Mouse (Mus musculus) liver, adult 2 months (tissue): ENCODE results near the gene Focad. TPM values are rescaled to one million over a fixed set of nuclear protein-coding genes. Genes with fewer than 3 reads are reported as not detected.
A peak's percentile ranks its signal among the peaks of the same experiment; 100 is the strongest.

Experiments used
- DNase-seq: peaks from one replicate; pipeline ENCODE4 v3.0.0-alpha.2; 2011; ENCODE audit warnings: low read depth, low spot score; ENCODE audit errors: extremely low read depth
- H3K27ac ChIP-seq: fragments of 200-500 bp; replicated peaks from 2 replicates; pipeline ENCODE4 v1.5.1; 2012; ENCODE audit warnings: low read depth, mild to moderate bottlenecking, control low read depth, inconsistent platforms, low read length; ENCODE audit not compliant: insufficient read depth
- H3K27me3 ChIP-seq: fragments of 200-500 bp; 2 replicates; pipeline ENCODE4 v1.6.1; 2012; ENCODE audit warnings: mild to moderate bottlenecking, moderate library complexity, low read length, inconsistent platforms; ENCODE audit not compliant: control insufficient read depth, insufficient read depth
- H3K36me3 ChIP-seq: fragments of 200-500 bp; 2 replicates; pipeline ENCODE4 v1.6.1; 2012; ENCODE audit warnings: low read length, inconsistent platforms; ENCODE audit not compliant: control insufficient read depth, insufficient read depth
- H3K4me1 ChIP-seq: fragments of 200-500 bp; 2 replicates; pipeline ENCODE4 v1.6.1; 2011; ENCODE audit warnings: low read length; ENCODE audit not compliant: control insufficient read depth, insufficient read depth
- H3K4me3 ChIP-seq: fragments of 200-500 bp; 2 replicates; pipeline ENCODE4 v1.5.1; 2011; ENCODE audit warnings: low read depth, mild to moderate bottlenecking, control low read depth, low read length, moderate library complexity; ENCODE audit not compliant: insufficient read depth
- H3K79me2 ChIP-seq: fragments of 200-500 bp; 2 replicates; pipeline ENCODE4 v1.6.1; 2012; ENCODE audit warnings: inconsistent platforms, mild to moderate bottlenecking, low read length, moderate library complexity; ENCODE audit not compliant: control insufficient read depth, insufficient read depth
- H3K9ac ChIP-seq: fragments of 200-500 bp; 2 replicates; pipeline ENCODE4 v1.6.1; 2012; ENCODE audit warnings: low read depth, mild to moderate bottlenecking, control low read depth, inconsistent platforms, low read length
- CTCF ChIP-seq: fragments of 200-500 bp; IDR thresholded peaks from 2 replicates; pipeline ENCODE4 v1.5.1; 2011; ENCODE audit warnings: low read depth, low read length, control low read depth
- POLR2A ChIP-seq: fragments of 200-500 bp; IDR thresholded peaks from 2 replicates; pipeline ENCODE4 v1.6.1; 2011; ENCODE audit warnings: low read length, control low read depth; ENCODE audit not compliant: insufficient read depth; ENCODE audit errors: extremely low read depth
- WGBS: fragments of 180-500 bp; shearing (Covaris S2); methylation state at CpG from one replicate; pipeline ENCODE4 v1.1.7; 2018; 5-methylcytosine and 5-hydroxymethylcytosine counted together
- polyA plus RNA-seq: library from polyadenylated mRNA; depleted of rRNA; stranded (reverse); fragments of >200 nt; gene quantifications from 2 replicates; pipeline ENCODE4 v1.2.3, GENCODE M21; 2012
- total RNA-seq: library from RNA; depleted of rRNA; stranded (reverse); fragments of >200 nt; gene quantifications from 2 replicates; pipeline ENCODE4 v1.2.3, GENCODE M21; 2014

The Focad gene
- total and polyA plus RNA-seq, 2 experiments: 6.4 to 11.1 TPM

GRCm38 (mm10) chr4:88436593-88437165, 342.2 kb downstream of the Focad start:
- H3K36me3 ChIP-seq: no peaks in the 10 kb centered on the region
- DNase-seq: no peak

GRCm38 (mm10) chr4:88437166-88437565, 342.7 kb downstream of the Focad start:
- no peak overlapping the region for H3K9ac ChIP-seq
- DNase-seq: no peak
- no peak for TF ChIP-seq POLR2A
- no peak for TF ChIP-seq CTCF
- no peaks in the 10 kb centered on the region for H3K36me3 ChIP-seq
- WGBS: 80% methylated on average over 3 of the region's 3 CpGs
- no peaks in the 10 kb centered on the region; the same call in 1 of the 2 replicates for H3K4me1 ChIP-seq
- no peak overlapping the region for H3K27ac ChIP-seq
- H3K79me2 ChIP-seq: no peaks in the 10 kb centered on the region
- H3K27me3 ChIP-seq: no peaks in the 10 kb centered on the region
- H3K4me3 ChIP-seq: no peak overlapping the region

More at GRCm38 (mm10) chr4:88436593-88437165, 342.2 kb downstream of the Focad start:
- Histone ChIP-seq H3K79me2 (no peaks in the 10 kb centered on the region), H3K4me3 (no peak overlapping the region), H3K9ac (no peak overlapping the region), H3K27ac (no peak overlapping the region), H3K27me3 (no peaks in the 10 kb centered on the region), H3K4me1 (no peaks in the 10 kb centered on the region; the same call in 1 of the 2 replicates)
- WGBS: 82% methylated on average over 6 of the region's 6 CpGs
- TF ChIP-seq POLR2A (no peak), CTCF (no peak)

- H3K36me3 ChIP-seq: no peaks in the 10 kb centered on the region
- H3K27me3 ChIP-seq: no peaks in the 10 kb centered on the region
- peak; percentile 4 for DNase-seq
- H3K27ac ChIP-seq: no peak overlapping the region
- H3K4me1 ChIP-seq: no peaks in the 10 kb centered on the region; the same call in 1 of the 2 replicates
- TF ChIP-seq CTCF (no peak), POLR2A (no peak)
- WGBS: 50% methylated on average over 2 of the region's 2 CpGs
- H3K79me2 ChIP-seq: no peaks in the 10 kb centered on the region
- no peak overlapping the region for H3K4me3 ChIP-seq
- no peak overlapping the region for H3K9ac ChIP-seq
These were observed 343.5 kb downstream of the Focad start for GRCm38 (mm10) chr4:88437917-88438316.

- Histone ChIP-seq H3K79me2 (no peaks in the 10 kb centered on the region), H3K27me3 (no peaks in the 10 kb centered on the region), H3K9ac (peak within 1 kb of the TSS; percentile 60), H3K27ac (no peak within 1 kb of the TSS), H3K4me3 (peak within 1 kb of the TSS; percentile 65), H3K4me1 (no peaks in the 10 kb centered on the region; the same call in 1 of the 2 replicates), H3K36me3 (no peaks in the 10 kb centered on the region)
- DNase-seq: peak; percentile 7
- no peak for TF ChIP-seq POLR2A
- no peak for TF ChIP-seq CTCF
- 10% methylated on average over 14 of the region's 14 CpGs for WGBS
These were observed 344.0 kb downstream of the Focad start, which contains the start of gene Hacd4 for GRCm38 (mm10) chr4:88438326-88438989. TSS of gene Hacd4 (minus strand) at chr4:88438928.

GRCm38 (mm10) chr4:88438990-88439329, 344.5 kb downstream of the Focad start:
- WGBS: 17% methylated on average over 4 of the region's 4 CpGs
- Histone ChIP-seq H3K27me3 (no peaks in the 10 kb centered on the region), H3K27ac (no peak overlapping the region), H3K9ac (no peak overlapping the region), H3K36me3 (no peaks in the 10 kb centered on the region), H3K4me3 (no peak overlapping the region), H3K4me1 (no peaks in the 10 kb centered on the region; the same call in 1 of the 2 replicates), H3K79me2 (no peaks in the 10 kb centered on the region)
- DNase-seq: no peak
- TF ChIP-seq CTCF (no peak), POLR2A (no peak)

GRCm38 (mm10) chr4:88439669-88440123, 345.3 kb downstream of the Focad start:
- no peak overlapping the region for H3K27ac ChIP-seq
- H3K79me2 ChIP-seq: no peaks in the 10 kb centered on the region
- H3K36me3 ChIP-seq: no peaks in the 10 kb centered on the region
- H3K4me3 ChIP-seq: no peak overlapping the region
- H3K4me1 ChIP-seq: no peaks in the 10 kb centered on the region; the same call in 1 of the 2 replicates
- H3K9ac ChIP-seq: no peak overlapping the region
- WGBS: 72% methylated on average over 6 of the region's 6 CpGs
- no peak for TF ChIP-seq CTCF
- no peak for TF ChIP-seq POLR2A
- H3K27me3 ChIP-seq: no peaks in the 10 kb centered on the region
- peak; percentile 39 for DNase-seq
